Mouse (Mus musculus) adrenal gland, postnatal 4 days (tissue): ENCODE results near the gene Pappa. TPM values are rescaled to one million over a fixed set of nuclear protein-coding genes. Genes with fewer than 3 reads are reported as not detected.

Experiments
- DNase-seq, 2 experiments: peaks; one replicate each; pipeline ENCODE4 v3.0.0; 2021 to 2022; ENCODE audit warnings: low spot score in 2 of 2, mixed read lengths in 2 of 2
- long read RNA-seq, 2 experiments: library from polyadenylated mRNA; stranded (forward); transcript quantifications; one replicate each; pipeline ENCODE4 v2.0.0; 2021
- total RNA-seq, 2 experiments: library from RNA; stranded (reverse); gene quantifications; 2 replicates each; pipeline ENCODE4 v1.2.3; 2021

The Pappa gene
- 1 to 10 TPM; 1.1 to 2.1 TPM for total RNA-seq
- long read RNA-seq, experiment 1: 0 reads
- long read RNA-seq, experiment 2: 0 reads

DNA sequence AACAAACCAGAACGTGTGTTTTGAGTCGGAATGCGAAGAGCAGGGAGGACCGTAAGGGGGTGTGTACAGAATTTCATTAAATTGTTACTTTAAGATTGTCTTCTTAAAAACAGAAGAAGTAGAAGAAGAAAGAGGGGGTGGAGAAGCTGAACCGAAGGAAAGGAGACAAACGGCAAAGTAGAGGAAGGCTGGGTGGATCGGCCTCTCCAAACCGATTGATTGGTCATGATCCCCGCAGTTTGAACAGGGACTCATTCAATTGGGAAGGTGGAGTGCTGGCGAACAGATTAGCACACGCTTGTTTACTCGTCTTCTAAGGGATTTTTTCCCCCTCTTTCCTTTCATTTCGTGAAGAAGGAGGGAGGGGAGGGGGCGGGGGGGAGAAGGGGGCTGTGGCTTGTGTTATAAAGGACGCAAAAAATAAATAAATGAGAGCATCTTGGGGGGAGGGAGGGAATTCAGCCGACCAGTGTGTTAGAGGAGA lies at the start of gene Pappa:
Gene Pappa (plus strand): TSS at position 434 of the 484 bp plus-strand sequence.
- no peak for DNase-seq

DNA sequence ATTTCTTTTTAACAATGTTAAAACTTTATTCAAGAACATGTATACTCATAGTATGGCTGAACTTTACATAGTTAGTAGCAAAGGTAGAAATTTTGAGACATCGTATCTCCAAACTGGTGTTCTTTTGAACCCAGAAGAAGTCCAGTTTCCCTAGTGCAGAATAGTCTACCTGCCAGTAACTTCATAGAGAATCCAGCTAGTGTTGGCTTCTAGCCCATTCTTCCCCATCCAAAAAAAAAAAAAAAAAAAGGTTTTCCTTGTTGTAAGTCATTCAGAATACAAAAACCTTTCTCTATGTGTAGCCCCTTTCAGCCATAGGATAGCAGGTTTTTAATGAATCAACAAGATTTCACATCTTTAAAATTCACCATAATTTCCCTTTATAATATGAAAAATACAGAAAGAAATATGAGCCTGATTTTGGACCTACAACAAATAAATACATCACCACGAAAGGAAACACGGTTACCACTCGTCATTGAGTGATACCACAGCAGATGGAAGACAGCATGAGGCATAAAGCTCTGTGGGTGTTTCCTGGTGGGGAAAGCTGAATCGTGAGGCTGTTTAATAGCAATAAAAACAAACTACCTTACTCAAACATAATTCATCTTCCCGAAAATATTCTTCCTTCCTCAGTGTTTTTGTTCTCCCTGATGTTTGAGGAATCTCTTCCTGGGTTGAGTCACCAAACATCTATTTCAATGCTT lies 45.9 kb upstream of the Pappa start:
- DNase-seq: no peak

DNA sequence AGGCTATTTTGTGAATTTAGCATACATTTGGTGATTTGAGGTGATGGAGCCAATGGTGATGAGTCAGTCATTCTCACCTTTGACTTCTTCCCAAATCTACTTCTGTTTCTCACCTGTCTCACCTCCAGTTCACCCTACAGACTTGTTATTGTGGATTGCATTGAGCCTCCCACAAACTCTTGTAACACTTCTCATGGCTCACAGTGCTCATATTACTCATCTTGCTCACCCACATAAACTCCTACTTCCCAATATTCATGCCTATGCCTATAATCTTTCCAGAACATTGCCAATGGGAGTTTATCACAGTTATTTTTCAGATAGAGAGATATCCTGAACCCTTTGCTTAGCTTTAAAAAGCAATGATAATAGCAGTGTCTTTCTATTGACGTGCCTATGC lies 37.1 kb upstream of the Pappa start:
- DNase-seq: no peak

DNA sequence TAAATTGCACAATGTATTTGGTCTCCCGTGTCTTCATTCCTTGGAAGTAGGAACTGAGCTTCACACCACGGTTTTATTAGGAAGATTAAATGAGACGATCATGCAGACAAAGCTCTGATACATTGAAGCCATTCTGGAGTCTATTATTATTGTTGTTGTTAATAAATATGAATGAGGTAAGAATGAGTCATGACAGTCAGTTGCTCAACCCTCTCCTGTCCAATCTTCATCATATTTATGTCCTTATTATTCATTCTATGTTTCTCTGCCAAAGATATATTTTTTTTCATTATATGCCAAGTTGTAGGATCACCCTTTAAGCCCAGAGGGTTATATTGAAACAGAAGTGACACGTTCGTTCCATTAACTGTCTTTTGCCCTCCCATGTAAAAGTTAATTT lies 36.4 kb upstream of the Pappa start:
- no peak for DNase-seq

DNA sequence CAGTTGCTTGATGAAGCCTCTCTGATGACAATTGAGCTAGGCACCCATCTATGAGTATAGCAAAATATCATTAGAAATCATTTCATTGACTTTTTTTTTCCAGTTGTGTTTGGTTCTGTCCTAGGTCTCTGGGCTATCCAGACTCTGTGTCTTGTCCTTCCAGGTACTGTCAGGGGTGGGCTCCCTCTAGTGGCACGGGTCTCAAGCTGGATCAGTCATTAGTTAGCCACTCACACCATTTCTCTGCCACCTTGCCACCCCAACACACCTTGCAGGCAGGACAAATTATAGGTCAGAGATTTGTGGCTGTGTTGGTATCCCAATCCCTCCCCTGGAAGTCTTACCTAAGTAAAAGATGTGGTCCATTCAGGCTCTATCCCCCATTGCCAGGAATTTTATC lies 31.8 kb upstream of the Pappa start:
- DNase-seq: no peak

DNA sequence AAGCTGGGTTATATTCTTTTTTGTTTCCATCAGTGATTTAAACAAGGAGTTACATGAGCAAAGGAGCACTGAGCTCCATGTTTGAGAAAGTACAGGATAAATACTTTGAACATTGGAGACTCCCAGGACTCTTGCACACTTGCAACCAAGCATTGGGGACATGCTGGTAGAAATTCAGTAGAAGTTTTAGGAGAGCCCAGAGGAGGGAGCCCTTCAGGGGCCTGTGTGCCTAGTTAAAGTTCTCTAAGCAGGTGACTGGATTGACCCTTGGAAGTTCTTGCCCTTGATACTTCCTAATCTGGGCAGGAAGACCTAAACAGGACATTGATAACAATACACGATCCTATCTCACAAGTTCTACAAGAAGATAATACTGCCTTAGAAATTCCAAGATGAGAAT lies 3.6 kb upstream of the Pappa start:
- no peak for DNase-seq

DNA sequence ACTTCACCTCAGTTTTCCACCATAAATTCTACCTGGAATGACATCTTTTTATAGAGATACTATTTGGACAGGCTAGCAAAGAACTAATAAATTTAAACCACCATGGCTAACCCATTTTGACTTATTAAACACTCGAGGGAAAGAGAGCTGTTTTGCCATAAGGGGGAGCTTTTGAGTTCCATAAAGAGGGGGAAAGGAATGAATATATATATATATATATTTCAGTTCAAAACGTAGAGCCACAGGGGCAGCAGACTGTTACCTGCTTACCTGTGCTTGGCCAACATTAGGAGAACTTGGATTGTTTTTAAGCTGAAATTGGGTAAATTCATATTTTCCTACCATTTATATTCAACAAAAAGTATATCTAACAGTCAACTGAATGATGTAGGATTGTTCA lies 1.1 kb upstream of the Pappa start:
- DNase-seq: no peak

DNA sequence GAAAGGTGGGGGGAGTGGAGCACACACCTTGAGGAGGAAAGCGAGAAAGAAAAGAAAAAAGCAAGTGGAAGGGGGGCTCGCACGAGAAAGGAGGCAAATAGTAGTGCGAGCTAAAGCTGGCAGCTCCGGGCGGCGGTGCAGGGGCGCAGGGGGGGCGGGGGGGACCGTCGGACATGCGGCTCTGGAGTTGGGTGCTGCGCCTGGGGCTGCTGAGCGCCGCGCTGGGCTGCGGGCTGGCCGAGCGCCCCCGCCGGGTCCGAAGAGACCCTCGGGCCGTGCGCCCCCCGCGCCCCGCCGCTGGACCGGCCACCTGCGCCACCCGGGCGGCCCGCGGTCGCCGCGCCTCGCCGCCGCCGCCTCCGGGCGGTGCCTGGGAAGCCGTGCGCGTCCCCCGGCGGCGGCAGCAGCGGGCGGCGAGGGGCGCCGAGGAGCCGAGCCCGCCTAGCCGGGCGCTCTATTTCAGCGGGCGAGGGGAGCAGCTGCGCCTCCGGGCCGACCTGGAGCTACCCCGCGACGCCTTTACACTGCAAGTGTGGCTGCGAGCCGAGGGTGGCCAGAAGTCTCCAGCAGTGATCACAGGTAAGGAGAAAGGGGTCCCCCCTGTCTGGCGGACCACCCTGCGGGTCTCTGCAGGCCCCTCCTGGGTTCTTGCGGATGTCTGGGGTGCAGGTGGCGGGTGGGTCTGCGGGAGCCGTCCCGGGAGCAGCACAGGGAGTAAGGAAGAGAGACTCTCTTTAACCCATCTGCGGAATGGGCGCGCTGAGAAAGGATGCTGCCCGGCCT lies 586 bp downstream of the Pappa start:
- no peak for DNase-seq

DNA sequence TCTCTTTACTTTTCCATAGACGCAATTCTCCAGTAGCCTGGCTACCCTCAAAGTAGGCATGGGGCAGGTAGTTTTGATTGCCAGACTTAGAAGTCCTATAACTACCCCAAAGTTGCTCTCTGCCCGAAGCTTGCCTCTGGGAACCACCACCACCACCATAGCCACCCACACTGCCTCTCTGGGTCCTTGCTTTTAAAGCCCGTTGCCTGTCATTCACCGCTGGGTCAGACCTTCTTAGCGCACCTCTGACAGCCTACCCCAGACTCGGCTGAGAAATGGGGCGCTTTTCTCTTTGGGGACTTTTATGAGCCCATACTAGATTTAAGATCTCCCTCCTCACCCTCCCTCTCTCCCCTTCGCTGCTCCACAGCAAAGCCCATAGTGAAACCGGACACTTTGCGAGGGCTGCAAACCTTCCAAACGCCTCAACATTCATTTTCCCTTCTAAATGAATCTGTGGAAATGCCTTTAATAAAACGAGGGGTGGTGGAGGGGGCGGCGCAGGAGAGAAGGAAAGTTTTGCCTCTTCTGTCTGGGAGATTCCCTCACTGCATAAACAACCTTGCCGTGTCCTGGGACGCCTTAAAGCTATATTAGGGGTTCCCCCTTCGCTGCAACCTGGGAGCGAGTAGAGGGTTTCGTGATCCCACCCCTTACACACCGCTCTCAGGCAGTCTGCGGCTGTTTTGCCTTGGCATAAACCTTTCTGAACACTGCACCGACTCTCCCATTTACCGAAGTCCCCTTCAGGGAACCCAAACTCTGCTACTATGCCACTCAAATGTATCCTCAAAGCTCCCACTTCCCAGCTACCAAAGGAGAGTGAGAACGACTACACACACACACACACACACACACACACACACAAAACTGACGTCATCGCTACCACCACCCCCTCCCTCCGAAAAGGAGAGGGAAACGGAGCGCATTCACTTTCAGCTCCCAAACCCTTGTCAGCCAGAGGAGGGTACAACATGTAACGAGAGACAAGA lies 1.7 kb downstream of the Pappa start:
- peak in 1 of 2 experiments; percentile 8 for DNase-seq

DNA sequence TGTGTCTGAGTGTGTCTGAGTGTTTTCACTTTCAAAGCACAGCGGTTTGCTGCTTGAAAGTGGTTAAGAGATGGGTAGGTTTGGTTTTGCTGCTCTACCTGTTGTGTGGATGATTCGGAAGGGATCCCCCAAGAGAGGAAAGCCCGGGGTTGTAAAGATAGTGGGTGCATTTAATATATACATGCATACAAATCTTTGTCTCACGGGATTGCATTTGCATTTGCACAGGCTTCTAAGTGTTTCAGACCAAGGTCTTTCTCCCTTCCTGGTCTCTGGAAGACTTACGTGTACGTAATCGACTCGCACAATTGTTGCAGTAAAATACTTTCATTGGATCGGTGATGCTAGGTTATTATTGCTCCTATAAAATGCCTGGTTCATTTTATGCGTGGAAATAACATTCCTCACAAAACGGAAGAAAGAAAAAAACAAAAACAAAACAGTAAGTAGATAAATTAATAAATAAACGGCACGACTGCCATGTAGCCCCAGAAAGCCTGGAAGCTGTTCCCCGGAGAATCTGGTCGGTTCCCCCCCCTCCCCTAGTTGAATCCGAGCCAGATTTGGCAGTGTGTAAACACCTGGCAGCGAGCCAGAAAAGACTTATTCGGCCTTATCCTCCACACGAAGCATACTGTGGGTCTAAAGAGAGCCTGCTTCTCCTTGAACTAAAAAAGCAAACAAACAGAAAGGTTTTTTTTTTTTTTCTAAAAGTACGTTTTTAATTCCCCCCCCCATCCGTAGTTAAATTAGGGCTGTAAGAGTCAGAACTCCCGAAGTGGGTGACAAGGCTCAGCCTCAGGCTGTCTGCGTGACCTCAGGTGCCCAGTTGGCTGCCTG lies 2.7 kb downstream of the Pappa start:
- DNase-seq: no peak

DNA sequence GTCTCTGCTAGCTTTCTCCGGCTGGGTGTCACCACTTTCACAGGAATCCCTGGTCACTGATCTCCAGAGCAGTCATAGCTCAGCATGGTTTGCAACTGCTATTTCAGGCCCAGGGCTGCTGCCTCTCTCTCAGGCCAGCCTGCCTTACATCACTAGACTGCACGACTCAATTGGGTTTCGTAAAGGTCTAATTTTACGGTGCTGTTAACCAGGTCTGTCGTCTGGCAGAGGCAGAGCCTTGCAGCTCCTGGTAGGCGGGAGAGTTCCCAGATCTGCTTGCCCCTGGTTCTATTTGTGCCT lies 3.3 kb downstream of the Pappa start:
- DNase-seq: no peak

DNA sequence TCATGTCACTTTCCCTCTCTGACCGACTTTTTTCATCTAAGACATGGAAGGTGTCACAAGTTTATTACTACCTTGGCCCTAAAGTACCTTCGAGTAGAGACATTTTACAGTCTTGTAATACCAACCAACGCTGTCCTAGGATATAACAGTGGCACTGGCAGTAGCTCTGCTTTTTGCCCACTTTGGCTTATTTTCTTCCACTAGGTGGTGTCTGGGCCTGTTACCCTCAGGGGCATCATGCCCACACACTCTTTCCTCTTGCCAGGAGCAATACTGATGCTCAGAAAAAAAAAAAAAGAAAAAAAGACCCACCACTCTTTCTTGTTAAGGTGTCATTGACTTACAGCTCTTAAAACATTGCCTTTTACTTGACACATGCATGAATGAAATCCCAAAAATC lies 8.7 kb downstream of the Pappa start:
- DNase-seq: no peak

DNA sequence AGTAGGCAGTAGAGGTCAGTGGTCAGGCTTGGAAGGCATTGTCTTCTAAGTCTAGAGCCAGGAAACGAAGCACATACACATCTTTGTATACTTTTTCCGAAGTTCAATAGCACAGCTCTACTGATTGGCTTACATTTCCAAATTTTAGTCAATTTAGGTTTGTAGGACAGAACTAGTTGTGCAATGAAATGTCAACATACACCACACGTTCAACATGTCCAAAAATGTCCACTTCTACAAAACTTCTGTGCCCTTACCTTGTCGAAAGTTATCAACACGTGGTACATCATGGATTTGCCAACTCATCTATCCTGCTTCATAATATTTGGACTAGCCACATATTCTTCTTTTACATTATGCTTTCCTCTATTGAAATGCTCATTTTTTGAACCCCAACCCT lies 10.4 kb downstream of the Pappa start:
- no peak for DNase-seq

DNA sequence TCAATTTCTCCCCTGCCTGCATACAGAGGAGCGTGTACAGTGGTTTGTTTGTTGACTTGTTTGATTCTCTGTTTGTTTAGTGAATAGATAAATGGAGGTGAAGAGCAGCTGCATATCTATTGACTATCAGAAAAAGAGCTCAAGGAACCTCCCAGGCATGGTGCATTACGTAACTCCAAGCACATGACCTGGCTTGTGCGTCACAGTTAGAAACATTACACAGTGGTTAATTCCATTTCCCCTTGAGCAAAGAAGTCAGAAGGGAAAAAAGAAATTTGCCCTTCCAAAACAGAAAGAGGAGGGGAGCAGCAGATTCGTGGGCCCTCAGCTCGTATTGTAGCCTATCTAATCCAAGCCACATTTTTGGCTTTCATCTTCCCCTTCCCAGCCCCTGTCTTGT lies 11.1 kb downstream of the Pappa start:
- DNase-seq: no peak

DNA sequence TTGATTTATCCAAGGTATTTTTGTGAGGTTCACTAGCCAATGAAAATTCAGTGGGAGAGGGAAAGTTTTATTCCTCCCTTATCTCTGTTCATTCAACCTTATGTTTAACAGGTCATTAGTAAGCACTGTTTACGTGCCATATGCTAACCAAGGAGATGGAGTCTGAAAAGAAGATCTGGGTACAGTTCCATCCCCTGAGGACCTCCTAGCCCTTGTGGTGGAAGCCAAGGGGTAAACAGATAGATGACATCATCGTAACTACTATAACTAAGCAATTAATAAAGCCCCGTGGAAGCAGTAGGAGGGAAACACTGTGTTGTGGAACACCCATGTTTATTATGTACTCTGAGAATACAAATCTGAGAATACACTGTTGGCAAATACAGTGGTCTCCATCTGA lies 12.6 kb downstream of the Pappa start:
- no peak for DNase-seq

DNA sequence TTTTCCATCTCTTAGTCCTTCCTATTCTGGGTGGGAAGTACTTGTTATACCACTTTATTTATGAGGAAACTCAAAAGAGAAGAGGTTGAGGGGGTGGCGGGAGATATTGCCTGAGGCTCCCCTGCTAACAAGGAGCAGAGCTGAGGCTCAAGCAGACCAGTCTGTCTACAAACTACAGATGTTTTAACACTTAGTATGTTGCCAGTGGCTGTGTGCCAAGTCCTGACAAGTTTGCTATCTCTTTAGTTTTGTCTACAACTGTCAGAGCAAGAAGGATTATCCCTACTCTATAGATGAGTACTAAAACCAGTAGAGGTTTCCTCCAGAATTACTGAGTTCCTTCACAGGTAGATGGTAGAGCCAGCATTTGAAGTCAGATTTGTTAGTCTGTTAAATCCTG lies 23.0 kb downstream of the Pappa start:
- DNase-seq: no peak

DNA sequence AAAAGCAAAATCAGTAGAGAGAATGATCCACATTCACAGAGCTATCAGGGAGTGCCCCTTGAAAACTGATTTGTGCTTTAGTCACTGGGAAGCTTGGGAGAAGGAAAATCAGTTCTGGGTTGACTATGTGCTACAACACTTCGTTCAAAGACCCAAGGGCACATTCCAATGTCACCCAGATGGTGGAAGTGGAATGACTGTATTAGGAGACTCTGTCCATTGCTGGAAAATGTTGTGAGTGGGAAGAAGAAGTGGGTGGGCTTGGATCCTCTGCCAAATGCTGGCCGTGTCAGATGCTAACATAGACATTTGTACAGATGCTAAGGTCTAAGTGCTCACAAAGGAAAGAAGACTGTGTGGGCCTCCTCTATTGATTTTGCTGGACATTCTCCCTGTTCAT lies 29.6 kb downstream of the Pappa start:
- DNase-seq: no peak

DNA sequence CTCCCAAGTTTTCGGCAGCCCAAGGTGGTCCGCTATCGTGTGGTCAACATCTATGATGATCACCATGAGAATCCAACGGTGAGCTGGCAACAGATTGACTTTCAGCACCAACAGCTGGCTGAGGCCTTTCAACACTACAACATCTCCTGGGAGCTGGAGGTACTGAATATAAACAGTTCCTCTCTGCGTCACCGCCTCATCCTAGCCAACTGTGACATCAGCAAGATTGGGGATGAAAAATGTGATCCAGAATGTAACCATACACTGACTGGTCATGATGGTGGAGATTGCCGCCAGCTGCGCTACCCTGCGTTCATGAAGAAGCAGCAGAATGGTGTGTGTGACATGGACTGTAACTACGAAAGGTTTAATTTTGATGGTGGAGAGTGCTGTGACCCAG lies 32.3 kb downstream of the Pappa start:
- no peak for DNase-seq

DNA sequence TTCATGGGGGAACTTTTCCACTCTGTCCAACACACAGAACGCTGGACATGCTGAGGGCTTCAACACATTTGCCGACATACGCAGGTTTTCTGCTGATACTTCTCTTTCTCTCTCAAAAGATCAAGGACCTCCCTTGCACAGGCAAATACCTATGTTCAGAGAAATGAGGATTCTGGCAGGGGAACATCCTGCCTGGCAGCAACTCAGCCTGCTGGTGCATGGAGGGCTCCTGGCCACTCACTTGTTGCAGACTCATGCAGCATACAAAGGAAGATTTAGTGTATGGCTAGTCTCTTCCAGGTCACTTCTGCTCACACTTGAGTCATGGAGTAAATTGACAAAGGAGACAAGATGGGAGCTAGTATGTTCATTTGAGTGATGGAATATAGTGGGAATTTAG lies 34.7 kb downstream of the Pappa start:
- DNase-seq: no peak

DNA sequence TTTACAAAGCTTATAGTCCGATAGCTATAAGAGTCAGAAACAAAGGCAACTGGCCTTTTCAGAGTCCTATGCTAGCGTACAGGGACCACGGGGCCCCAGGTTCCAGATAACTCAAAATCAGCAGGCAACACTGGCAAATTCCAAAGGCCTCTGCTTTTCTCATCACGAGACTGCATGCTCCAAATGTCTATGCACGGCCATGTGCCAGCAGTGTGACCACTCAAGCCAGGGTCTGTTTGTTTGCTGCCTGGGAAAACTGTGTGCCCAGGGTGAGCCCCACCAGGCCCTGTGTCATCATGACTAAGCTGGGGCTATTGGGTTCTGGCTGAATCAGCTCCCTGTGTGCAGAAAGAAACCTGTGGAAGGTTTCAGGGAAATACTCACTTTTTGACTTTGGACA lies 35.5 kb downstream of the Pappa start:
- DNase-seq: no peak

DNA sequence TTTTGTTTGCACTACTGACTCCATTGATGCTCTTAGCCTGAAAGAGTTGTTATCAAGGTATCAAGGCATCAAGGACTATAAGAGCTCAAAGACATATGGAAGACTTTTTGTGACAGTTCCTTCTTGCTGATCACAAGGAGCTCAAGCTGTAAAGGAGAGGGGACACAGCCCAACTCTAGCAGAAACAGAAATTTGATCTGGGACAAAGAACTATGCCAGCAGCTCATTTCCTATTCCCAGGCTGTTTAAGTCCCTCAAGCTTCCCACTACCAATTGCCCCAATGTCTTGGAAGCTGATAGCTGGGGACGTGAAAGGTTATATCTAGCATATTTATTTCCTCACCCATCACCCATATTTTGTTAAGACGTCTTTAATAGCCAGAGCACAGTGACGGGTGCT lies 39.7 kb downstream of the Pappa start:
- no peak for DNase-seq
